Mouse (Mus musculus): ENCODE data around the gene Ssr1. TPM values are rescaled to one million over a fixed set of nuclear protein-coding genes. Genes with fewer than 3 reads are reported as not detected.

Ssr1 gene
- polyA plus RNA-seq, 1 experiment from 2014 or later: 101 TPM

- Histone ChIP-seq H3K36me3 (no peaks in the 10 kb centered on the region), H3K27ac (no peak overlapping the region), H3K4me2 (replicated peaks) (no peak overlapping the region), H3K9ac (no peak overlapping the region), H3K9me3 (replicated peaks) (no peaks in the 10 kb centered on the region), H3K4me1 (peaks cover 31% of the 10 kb centered on the region), H3K4me3 (no peak overlapping the region), H3K27me3 (peaks cover 15% of the 10 kb centered on the region; the same call in 1 of the 2 replicates)
- WGBS: 91% methylated on average over 9 of the region's 9 CpGs
- no peak for ATAC-seq (ENCODE audit: low FRiP score)
These were observed 31.5 kb downstream of the Ssr1 start for GRCm38 (mm10) chr13:37962541-37962940.

DNA sequence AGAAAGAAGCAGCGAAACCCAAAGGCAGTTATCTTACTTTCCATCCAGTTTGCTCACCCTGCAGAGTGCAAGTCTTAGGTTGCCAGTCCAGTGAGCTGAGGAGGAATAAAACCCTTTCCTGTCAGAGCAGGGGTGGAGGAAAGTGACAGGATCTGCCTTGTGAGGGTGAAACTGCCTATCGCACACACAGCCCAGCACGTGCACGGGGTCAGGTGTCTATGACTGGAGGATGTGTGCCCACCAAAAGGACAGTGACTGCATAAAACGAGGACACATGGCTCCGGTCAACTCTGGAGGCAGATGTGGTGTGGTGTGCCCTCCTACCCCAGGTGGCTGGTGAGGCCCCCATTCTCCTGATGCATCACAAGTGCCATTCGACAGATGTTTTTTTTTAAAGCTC is 34.1 kb downstream of the Ssr1 start:
- H3K27ac ChIP-seq: no peak overlapping the region
- H3K27me3 ChIP-seq: peaks cover 14% of the 10 kb centered on the region; the same call in 1 of the 2 replicates
- H3K36me3 ChIP-seq: no peaks in the 10 kb centered on the region
- H3K9ac ChIP-seq: no peak overlapping the region
- ATAC-seq (ENCODE audit: low FRiP score): no peak
- WGBS: 89% methylated on average over 7 of the region's 7 CpGs
- no peak overlapping the region for H3K4me2 ChIP-seq (replicated peaks)
- no peak overlapping the region for H3K4me3 ChIP-seq
- H3K4me1 ChIP-seq: peaks cover 13% of the 10 kb centered on the region
- no peaks in the 10 kb centered on the region for H3K9me3 ChIP-seq (replicated peaks)

- WGBS: 76% methylated on average over 15 of the region's 15 CpGs
- ATAC-seq (ENCODE audit: low FRiP score): no peak
- H3K4me2 ChIP-seq (replicated peaks): no peak overlapping the region
These were observed 34.6 kb downstream of the Ssr1 start for GRCm38 (mm10) chr13:37959239-37959907.

GRCm38 (mm10) chr13:37958498-37959238 is 35.3 kb downstream of the Ssr1 start:
- H3K4me2 ChIP-seq (replicated peaks): no peak overlapping the region
- 0 out of 2 replicates have a peak, but pooled peaks cover 1% of the 10 kb centered on the region for H3K27me3 ChIP-seq

More at GRCm38 (mm10) chr13:37959239-37959907, 34.6 kb downstream of the Ssr1 start:
- Histone ChIP-seq H3K27me3 (peaks cover 8% of the 10 kb centered on the region; the same call in 1 of the 2 replicates), H3K27ac (no peak overlapping the region), H3K4me1 (peaks cover 9% of the 10 kb centered on the region), H3K9me3 (replicated peaks) (no peaks in the 10 kb centered on the region), H3K36me3 (no peaks in the 10 kb centered on the region), H3K9ac (no peak overlapping the region), H3K4me3 (no peak overlapping the region)

GRCm38 (mm10) chr13:37954318-37954717 is 39.7 kb downstream of the Ssr1 start:
- H3K27ac ChIP-seq: no peak overlapping the region
- no peak overlapping the region for H3K4me2 ChIP-seq (replicated peaks)
- no peak overlapping the region for H3K9ac ChIP-seq
- no peaks in the 10 kb centered on the region for H3K9me3 ChIP-seq (replicated peaks)
- no peaks in the 10 kb centered on the region for H3K27me3 ChIP-seq
- no peak overlapping the region for H3K4me3 ChIP-seq
- ATAC-seq (ENCODE audit: low FRiP score): no peak
- peaks cover 6% of the 10 kb centered on the region; the same call in 1 of the 2 replicates for H3K36me3 ChIP-seq
- WGBS: 82% methylated on average over 1 of the region's 1 CpGs
- no peaks in the 10 kb centered on the region for H3K4me1 ChIP-seq

More at GRCm38 (mm10) chr13:37958498-37959238, 35.3 kb downstream of the Ssr1 start:
- H3K9me3 ChIP-seq (replicated peaks): no peaks in the 10 kb centered on the region
- H3K9ac ChIP-seq: no peak overlapping the region
- no peaks in the 10 kb centered on the region for H3K36me3 ChIP-seq
- 92% methylated on average over 18 of the region's 18 CpGs for WGBS
- no peak overlapping the region for H3K27ac ChIP-seq
- no peak for ATAC-seq (ENCODE audit: low FRiP score)
- H3K4me3 ChIP-seq: no peak overlapping the region
- H3K4me1 ChIP-seq: peaks cover 2% of the 10 kb centered on the region

DNA sequence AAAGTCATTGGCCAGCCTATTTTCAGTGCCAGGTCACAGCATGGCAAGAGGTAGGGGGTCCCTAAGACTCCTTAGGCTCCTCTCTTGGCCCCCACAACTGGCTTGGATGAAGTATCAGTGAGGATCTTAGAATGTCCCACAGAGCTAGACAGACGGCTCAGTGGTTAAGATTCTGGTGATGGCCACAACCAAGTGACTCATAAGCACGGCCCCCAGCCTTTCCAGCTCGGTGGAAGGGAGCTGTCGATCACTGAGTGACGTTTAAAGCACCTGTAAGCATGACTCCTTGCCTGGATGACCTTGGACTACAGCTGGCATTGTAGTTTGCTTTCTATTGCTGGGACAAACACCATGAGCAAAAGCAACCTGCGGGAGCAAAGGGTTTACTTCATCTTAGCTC is 41.0 kb downstream of the Ssr1 start:
- Histone ChIP-seq H3K36me3 (peaks cover 7% of the 10 kb centered on the region), H3K9ac (no peak overlapping the region), H3K27ac (no peak overlapping the region), H3K27me3 (no peaks in the 10 kb centered on the region), H3K9me3 (replicated peaks) (no peaks in the 10 kb centered on the region), H3K4me3 (no peak overlapping the region), H3K4me2 (replicated peaks) (no peak overlapping the region), H3K4me1 (no peaks in the 10 kb centered on the region; the same call in 1 of the 2 replicates)
- WGBS: 88% methylated on average over 6 of the region's 6 CpGs
- no peak for ATAC-seq (ENCODE audit: low FRiP score)

DNA sequence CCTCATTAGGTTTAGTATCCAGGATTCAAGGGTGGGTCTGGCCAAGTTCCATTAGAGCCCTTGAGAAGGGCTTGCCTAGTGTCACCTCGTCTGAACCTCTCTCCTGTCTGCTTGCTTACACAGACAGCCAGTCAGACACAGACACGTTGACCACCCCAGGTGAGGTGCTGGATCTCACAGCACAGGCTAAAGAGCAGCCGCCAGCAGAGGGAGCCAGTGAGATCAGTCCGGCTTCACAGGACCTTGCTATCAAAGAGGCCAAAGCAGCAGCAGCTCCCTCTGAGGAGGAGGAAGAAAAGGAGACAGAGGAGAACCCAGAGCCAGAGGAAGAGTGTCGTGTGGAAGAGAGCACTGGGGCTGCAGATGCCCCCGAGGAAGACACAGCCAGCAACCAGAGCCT is 47.3 kb downstream of the Ssr1 start:
- Histone ChIP-seq H3K4me3 (no peak overlapping the region), H3K9ac (no peak overlapping the region), H3K4me1 (no peaks in the 10 kb centered on the region; the same call in 1 of the 2 replicates), H3K27ac (no peak overlapping the region), H3K36me3 (peaks cover 7% of the 10 kb centered on the region), H3K9me3 (replicated peaks) (no peaks in the 10 kb centered on the region), H3K4me2 (replicated peaks) (no peak overlapping the region), H3K27me3 (no peaks in the 10 kb centered on the region)
- WGBS: 21% methylated on average over 6 of the region's 6 CpGs
- ATAC-seq (ENCODE audit: low FRiP score): peak; percentile 42; the same call in 1 of the 2 replicates

DNA sequence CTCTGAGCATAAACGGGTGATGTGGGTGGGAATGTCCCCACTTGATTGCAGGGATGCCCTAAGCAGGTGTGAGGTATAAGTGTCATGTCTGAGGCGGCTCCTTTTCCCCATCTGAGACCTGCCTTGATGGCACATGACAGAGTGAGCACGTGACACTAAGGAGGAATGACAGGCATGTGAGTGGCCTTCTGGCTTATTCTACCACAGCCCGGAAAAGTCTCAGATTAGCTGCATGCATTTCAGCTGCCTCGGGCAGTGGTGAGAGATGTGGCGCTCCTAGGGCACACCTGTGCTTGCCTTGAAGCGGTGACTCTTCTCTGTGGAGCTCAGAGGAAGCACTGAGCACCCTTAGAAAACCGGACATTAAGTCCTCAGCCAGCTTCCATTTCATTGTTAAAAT is 48.6 kb downstream of the Ssr1 start:
- H3K9ac ChIP-seq: no peak overlapping the region
- ATAC-seq (ENCODE audit: low FRiP score): no peak
- H3K4me1 ChIP-seq: no peaks in the 10 kb centered on the region; the same call in 1 of the 2 replicates
- 79% methylated on average over 8 of the region's 8 CpGs for WGBS
- no peak overlapping the region for H3K4me3 ChIP-seq
- peaks cover 7% of the 10 kb centered on the region for H3K36me3 ChIP-seq
- no peaks in the 10 kb centered on the region for H3K9me3 ChIP-seq (replicated peaks)
- H3K27ac ChIP-seq: no peak overlapping the region
- H3K4me2 ChIP-seq (replicated peaks): no peak overlapping the region
- no peaks in the 10 kb centered on the region for H3K27me3 ChIP-seq

DNA sequence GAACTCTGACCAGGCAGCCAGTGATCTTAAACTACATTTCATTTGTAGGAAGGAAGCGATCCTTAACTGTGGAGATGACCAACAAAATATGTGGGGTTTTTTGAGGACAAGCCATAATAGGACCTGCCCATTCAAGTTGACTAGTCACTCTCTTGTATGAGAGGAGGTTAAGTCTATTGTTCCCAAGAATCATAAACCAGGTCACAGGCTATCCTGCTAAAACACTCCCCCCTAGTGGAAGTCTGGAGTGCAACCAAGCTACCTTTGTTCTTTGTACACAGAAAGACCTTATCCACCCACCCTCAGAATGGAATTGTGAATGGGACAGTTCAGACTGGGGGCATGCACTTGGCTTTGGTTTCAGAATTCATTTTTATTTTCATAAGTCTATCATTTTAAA is 49.7 kb downstream of the Ssr1 start:
- no peaks in the 10 kb centered on the region for H3K27me3 ChIP-seq
- no peak overlapping the region for H3K27ac ChIP-seq
- WGBS: 87% methylated on average over 1 of the region's 1 CpGs
- no peaks in the 10 kb centered on the region; the same call in 1 of the 2 replicates for H3K4me1 ChIP-seq
- H3K4me2 ChIP-seq (replicated peaks): no peak overlapping the region
- peaks cover 1% of the 10 kb centered on the region for H3K36me3 ChIP-seq
- no peak for ATAC-seq (ENCODE audit: low FRiP score)
- no peak overlapping the region for H3K4me3 ChIP-seq
- H3K9me3 ChIP-seq (replicated peaks): no peaks in the 10 kb centered on the region
- no peak overlapping the region for H3K9ac ChIP-seq

GRCm38 (mm10) chr13:37943466-37943865 is 50.6 kb downstream of the Ssr1 start:
- Histone ChIP-seq H3K4me3 (no peak overlapping the region), H3K9me3 (replicated peaks) (no peaks in the 10 kb centered on the region), H3K4me1 (no peaks in the 10 kb centered on the region), H3K36me3 (no peaks in the 10 kb centered on the region), H3K9ac (no peak overlapping the region), H3K27me3 (no peaks in the 10 kb centered on the region), H3K4me2 (replicated peaks) (no peak overlapping the region), H3K27ac (no peak overlapping the region)
- 92% methylated on average over 3 of the region's 3 CpGs for WGBS
- no peak for ATAC-seq (ENCODE audit: low FRiP score)

GRCm38 (mm10) chr13:37942887-37943331 is 51.1 kb downstream of the Ssr1 start:
- no peak overlapping the region for H3K4me2 ChIP-seq (replicated peaks)
- H3K9me3 ChIP-seq (replicated peaks): no peaks in the 10 kb centered on the region
- no peaks in the 10 kb centered on the region for H3K4me1 ChIP-seq
- no peak overlapping the region for H3K27ac ChIP-seq
- H3K4me3 ChIP-seq: no peak overlapping the region
- H3K27me3 ChIP-seq: no peaks in the 10 kb centered on the region
- no peaks in the 10 kb centered on the region for H3K36me3 ChIP-seq
- 71% methylated on average over 4 of the region's 4 CpGs for WGBS
- no peak overlapping the region for H3K9ac ChIP-seq
- ATAC-seq (ENCODE audit: low FRiP score): no peak

- no peak overlapping the region for H3K9ac ChIP-seq
- no peak overlapping the region for H3K4me2 ChIP-seq (replicated peaks)
- no peak overlapping the region for H3K4me3 ChIP-seq
- no peaks in the 10 kb centered on the region for H3K4me1 ChIP-seq
- H3K36me3 ChIP-seq: no peaks in the 10 kb centered on the region
- no peaks in the 10 kb centered on the region for H3K27me3 ChIP-seq
- 73% methylated on average over 17 of the region's 17 CpGs for WGBS
- H3K9me3 ChIP-seq (replicated peaks): no peaks in the 10 kb centered on the region
- H3K27ac ChIP-seq: no peak overlapping the region
- no peak for ATAC-seq (ENCODE audit: low FRiP score)
These were observed 51.8 kb downstream of the Ssr1 start for GRCm38 (mm10) chr13:37941950-37942886.
